18 mouse cellular contexts compared by ENCODE assay signal in genomic region chr9:111500211-111500610, GRCm38 (mm10).
A peak's percentile ranks its signal among the peaks of the same experiment; 100 is the strongest.
DNase-seq lines count a peak whose midpoint lies in the region; TF ChIP-seq lines count a peak whose summit lies in the region.
"Had no signal": no experiment of that assay in that cellular context is flagged by ENCODE, and none has a peak within 500 bp of the region (broad histone marks: within the 10 kb centered on the region; RNA-seq: fewer than 3 reads in every experiment).

No protein-coding gene starts in this region.

- no peak for TF ChIP-seq POLR2A in heart, adult 2 months (IDR thresholded peaks at IDR 0.05; ENCODE audit: insufficient read depth, low read depth, low read length)

- intact Hi-C loops in heart, adult 2 months (cut with DNase I), result no loop called here

- TF ChIP-seq CTCF in heart, adult 2 months (IDR thresholded peaks at IDR 0.05), result no peak

- no peaks in the 10 kb centered on the region for H3K4me1 ChIP-seq in heart, adult 2 months (ENCODE audit: control insufficient read depth, insufficient read depth, low read length)
- H3K4me1 ChIP-seq: embryonic facial prominence, embryonic 10.5 days; embryonic facial prominence, embryonic 12.5 days; forebrain, embryonic 13.5 days had no signal

- no peaks in the 10 kb centered on the region for H3K79me2 ChIP-seq in heart, adult 2 months (replicated peaks; ENCODE audit: control insufficient read depth, insufficient read depth, low read length)

- no peak overlapping the region for H3K4me3 ChIP-seq in heart, adult 2 months
- H3K4me3 ChIP-seq: embryonic facial prominence, embryonic 10.5 days; embryonic facial prominence, embryonic 12.5 days; forebrain, embryonic 13.5 days; forebrain, embryonic 15.5 days had no signal

- 77% methylated on average over 9 of the region's 9 CpGs for WGBS in heart, adult 2 months

- H3K27ac ChIP-seq in heart, adult 2 months, result no peak overlapping the region
- H3K27ac ChIP-seq: embryonic facial prominence, embryonic 10.5 days; embryonic facial prominence, embryonic 12.5 days; forebrain, embryonic 13.5 days; forebrain, embryonic 15.5 days had no signal

- no peak for TF ChIP-seq EP300 in heart, adult 2 months (IDR thresholded peaks at IDR 0.05; ENCODE audit: insufficient read depth, low read depth, low read length)

- peak; percentile 9 to 28 for DNase-seq in adrenal gland, adult (ENCODE audit: inconsistent age in 2 of 2, low spot score in 1 of 2)
- DNase-seq in adrenal gland, postnatal 36 days, result no peak
- DNase-seq in adrenal gland, adult 8-10 months, result peak; percentile 4
- no peak for DNase-seq in adrenal gland, adult 18-20 months (ENCODE audit: low spot score in 2 of 2)
- DNase-seq in heart, adult 11 months, result peak; percentile 82
- no peak for DNase-seq in heart, adult 2 months
- DNase-seq: adrenal gland, postnatal 14 days; B cell, adult 2 months; cerebellum, adult 11-12 months; cerebellum, adult 8-10 months; cerebellum, adult 9-11 months; forebrain, postnatal 0 days had no signal

- H3K27me3 ChIP-seq in heart, adult 2 months (ENCODE audit: control insufficient read depth, insufficient read depth, low read length), result no peaks in the 10 kb centered on the region
- H3K27me3 ChIP-seq: forebrain, embryonic 13.5 days; forebrain, embryonic 15.5 days; Patski had no signal

- H3K36me3 ChIP-seq in heart, adult 2 months (ENCODE audit: control insufficient read depth, insufficient read depth, low read length), result no peaks in the 10 kb centered on the region
- H3K36me3 ChIP-seq: embryonic facial prominence, embryonic 10.5 days; embryonic facial prominence, embryonic 12.5 days; forebrain, embryonic 15.5 days; G1E had no signal

- no peak overlapping the region for H3K9ac ChIP-seq in heart, adult 2 months (ENCODE audit: low read depth, low read length)
- H3K9ac ChIP-seq: embryonic facial prominence, embryonic 12.5 days; forebrain, embryonic 13.5 days; forebrain, embryonic 15.5 days; forebrain, postnatal 0 days had no signal

Comparison
In these comparisons a context has a peak if more than half of its experiments do, and no peak if none do; other contexts are left out.
1. DNase-seq: peak in adrenal gland, adult (2 of 2), adrenal gland, adult 8-10 months (single experiment) and heart, adult 11 months (single experiment); none in adrenal gland, postnatal 36 days (0 of 2), adrenal gland, adult 18-20 months (0 of 2) and heart, adult 2 months (0 of 2).